Mouse (Mus musculus) neural tube, embryonic 11.5 days (tissue): Measurements from ENCODE around the gene Lpp. TPM values are rescaled to one million over a fixed set of nuclear protein-coding genes. Genes with fewer than 3 reads are reported as not detected.

ENCODE experiments used
- ATAC-seq: fragments of 200-750 bp; cut with Nextera tagmentation; 2 replicates; pipeline ENCODE4 v1.8.0; 2017; ENCODE audit warnings: moderate number of reproducible peaks, mild to moderate bottlenecking, moderate TSS enrichment, moderate library complexity; ENCODE audit not compliant: insufficient read depth, low FRiP score, low TSS enrichment
- DNase-seq: peaks from one replicate; pipeline ENCODE4 v3.0.0-alpha.2; 2015; ENCODE audit warnings: low spot score
- H3K27ac ChIP-seq: fragments of 300-500 bp; sonication (generic); 2 replicates; pipeline ENCODE4 v1.5.1; 2014; ENCODE audit warnings: low read depth, mild to moderate bottlenecking, low read length
- H3K27me3 ChIP-seq: fragments of 300-500 bp; sonication (generic); 2 replicates; pipeline ENCODE4 v1.6.1; 2014; ENCODE audit warnings: mild to moderate bottlenecking, low read length, mixed read lengths; ENCODE audit not compliant: control insufficient read depth, insufficient read depth
- H3K36me3 ChIP-seq: fragments of 300-500 bp; sonication (generic); 2 replicates; pipeline ENCODE4 v1.6.1; 2014; ENCODE audit warnings: mild to moderate bottlenecking, low read length, moderate library complexity, mixed read lengths; ENCODE audit not compliant: control insufficient read depth, insufficient read depth
- H3K4me1 ChIP-seq: fragments of 300-500 bp; sonication (generic); 2 replicates; pipeline ENCODE4 v1.6.1; 2014; ENCODE audit warnings: low read length, mixed read lengths; ENCODE audit not compliant: control insufficient read depth, insufficient read depth
- H3K4me2 ChIP-seq: fragments of 300-500 bp; sonication (generic); 2 replicates; pipeline ENCODE4 v1.6.1; 2014; ENCODE audit warnings: low read depth, mild to moderate bottlenecking, moderate library complexity
- H3K4me3 ChIP-seq: fragments of 300-500 bp; sonication (generic); 2 replicates; pipeline ENCODE4 v1.5.1; 2014; ENCODE audit warnings: low read depth, low read length
- H3K9ac ChIP-seq: fragments of 300-500 bp; sonication (generic); 2 replicates; pipeline ENCODE4 v1.6.1; 2014; ENCODE audit warnings: mild to moderate bottlenecking, low read length
- H3K9me3 ChIP-seq: fragments of 300-500 bp; sonication (generic); 2 replicates; pipeline ENCODE4 v1.6.1; 2016; ENCODE audit warnings: low read length; ENCODE audit not compliant: control insufficient read depth
- WGBS: fragments of 180-500 bp; shearing (Covaris S2); extraction: QIAGEN DNeasy Blood & Tissue Kit; methylation state at CpG from one replicate; pipeline ENCODE4 v1.1.7; 2014; 5-methylcytosine and 5-hydroxymethylcytosine counted together
- polyA plus RNA-seq: library from polyadenylated mRNA; unstranded; fragments of >200 nt; fragmentation: Nextera tagmentation; extraction: Ambion mirVana; gene quantifications from 2 replicates; pipeline ENCODE4 v1.2.1, GENCODE M21; 2014

The Lpp gene
- polyA plus RNA-seq = 21.5 and 21.7 TPM in 2 replicates

GRCm38 (mm10) chr16:24392651-24393555, at the start of gene Lpp:
TSS of gene Lpp (plus strand) at chr16:24393507.
- WGBS = 2% methylated on average over 37 of the region's 42 CpGs
- Histone ChIP-seq H3K36me3 (no peaks in the 10 kb centered on the region), H3K9me3 (no peaks in the 10 kb centered on the region), H3K27me3 (no peaks in the 10 kb centered on the region), H3K4me3 (peak within 1 kb of the TSS; percentile 93), H3K9ac (peak within 1 kb of the TSS; percentile 92), H3K4me2 (peak within 1 kb of the TSS; percentile 75), H3K27ac (peak within 1 kb of the TSS; percentile 86), H3K4me1 (peaks cover 12% of the 10 kb centered on the region; the same call in 1 of the 2 replicates)
- ATAC-seq = peak; percentile 93
- peak; percentile 89 for DNase-seq

- 50% methylated on average over 21 of the region's 21 CpGs for WGBS
- no peak overlapping the region for H3K27ac ChIP-seq
- H3K36me3 ChIP-seq = no peaks in the 10 kb centered on the region
- no peaks in the 10 kb centered on the region; the same call in 1 of the 2 replicates for H3K4me1 ChIP-seq
- DNase-seq (peak; percentile 22), ATAC-seq (0 out of 2 replicates have a peak, but pooled peaks have one; percentile 38)
- H3K4me2 ChIP-seq = no peak overlapping the region
- no peak overlapping the region for H3K9ac ChIP-seq
- H3K27me3 ChIP-seq = no peaks in the 10 kb centered on the region
- no peak overlapping the region for H3K4me3 ChIP-seq
- no peaks in the 10 kb centered on the region for H3K9me3 ChIP-seq
These were observed 45.5 kb upstream of the Lpp start for GRCm38 (mm10) chr16:24347582-24348411.

DNA sequence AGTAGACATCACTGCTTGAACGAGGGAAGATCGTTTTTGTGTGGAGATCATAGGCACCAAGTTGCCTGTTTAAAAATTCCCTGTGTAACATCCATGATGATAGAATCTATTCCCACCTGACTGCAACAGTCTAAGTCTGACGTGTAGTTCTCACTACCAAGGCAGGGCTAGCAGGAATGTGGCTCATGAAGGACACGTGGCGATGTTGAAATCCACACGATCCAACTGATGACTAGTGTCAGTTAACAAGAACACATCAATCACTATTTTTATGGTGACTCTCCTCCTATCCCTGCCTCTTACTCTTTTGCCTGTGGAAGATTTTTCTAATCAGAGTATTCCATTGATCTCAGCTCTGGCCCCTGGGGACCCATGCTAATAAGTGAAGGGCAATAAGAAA, 43.0 kb upstream of the Lpp start:
- H3K27ac ChIP-seq = no peak overlapping the region
- no peak overlapping the region for H3K9ac ChIP-seq
- no peak overlapping the region for H3K4me3 ChIP-seq
- DNase-seq = no peak
- no peaks in the 10 kb centered on the region for H3K9me3 ChIP-seq
- no peak overlapping the region for H3K4me2 ChIP-seq
- no peaks in the 10 kb centered on the region for H3K36me3 ChIP-seq
- WGBS = 80% methylated on average over 6 of the region's 6 CpGs
- no peaks in the 10 kb centered on the region for H3K27me3 ChIP-seq
- H3K4me1 ChIP-seq = no peaks in the 10 kb centered on the region; the same call in 1 of the 2 replicates
- ATAC-seq = no peak

- ATAC-seq = no peak
- no peak overlapping the region for H3K4me3 ChIP-seq
- no peak overlapping the region for H3K27ac ChIP-seq
- no peak for DNase-seq
- 69% methylated on average over 6 of the region's 6 CpGs for WGBS
- H3K4me2 ChIP-seq = no peak overlapping the region
- H3K9ac ChIP-seq = no peak overlapping the region
- no peaks in the 10 kb centered on the region for H3K9me3 ChIP-seq
- no peaks in the 10 kb centered on the region; the same call in 1 of the 2 replicates for H3K4me1 ChIP-seq
- H3K36me3 ChIP-seq = no peaks in the 10 kb centered on the region
- no peaks in the 10 kb centered on the region for H3K27me3 ChIP-seq
These were observed 42.6 kb upstream of the Lpp start for GRCm38 (mm10) chr16:24350751-24351150.

GRCm38 (mm10) chr16:24351811-24352210, 41.5 kb upstream of the Lpp start:
- Histone ChIP-seq H3K4me2 (no peak overlapping the region), H3K9me3 (no peaks in the 10 kb centered on the region), H3K4me1 (no peaks in the 10 kb centered on the region; the same call in 1 of the 2 replicates), H3K4me3 (no peak overlapping the region), H3K27me3 (no peaks in the 10 kb centered on the region), H3K27ac (no peak overlapping the region), H3K9ac (no peak overlapping the region), H3K36me3 (no peaks in the 10 kb centered on the region)
- WGBS = 80% methylated on average over 1 of the region's 1 CpGs
- DNase-seq (no peak), ATAC-seq (no peak)

- DNase-seq (no peak), ATAC-seq (no peak)
- no peak overlapping the region for H3K9ac ChIP-seq
- H3K27me3 ChIP-seq = no peaks in the 10 kb centered on the region
- H3K36me3 ChIP-seq = no peaks in the 10 kb centered on the region
- WGBS = 1% methylated on average over 3 of the region's 3 CpGs
- no peak overlapping the region for H3K4me3 ChIP-seq
- H3K4me2 ChIP-seq = no peak overlapping the region
- no peaks in the 10 kb centered on the region for H3K9me3 ChIP-seq
- H3K27ac ChIP-seq = no peak overlapping the region
- H3K4me1 ChIP-seq = no peaks in the 10 kb centered on the region
These were observed 39.5 kb upstream of the Lpp start for GRCm38 (mm10) chr16:24353816-24354215.

DNA sequence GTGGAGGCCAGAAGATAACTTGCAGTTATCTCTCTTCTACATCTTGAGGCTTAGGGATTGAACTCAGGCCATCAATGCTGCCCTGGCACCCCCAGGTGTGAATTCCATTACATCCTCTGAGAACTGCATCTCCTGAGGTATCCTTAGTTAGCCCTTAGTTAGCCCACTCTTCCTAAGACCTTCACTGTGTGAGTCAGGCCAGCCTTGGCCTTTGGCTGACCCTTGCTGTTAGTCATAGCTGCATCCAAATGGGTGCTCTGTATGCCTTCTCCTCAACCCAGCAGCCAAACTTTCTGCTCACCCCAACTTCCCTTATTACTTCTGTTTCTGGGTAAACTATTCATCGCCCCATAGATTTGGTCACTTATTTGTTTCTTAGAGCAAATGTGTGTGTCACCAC, 31.6 kb upstream of the Lpp start:
- no peak overlapping the region for H3K4me2 ChIP-seq
- H3K9ac ChIP-seq = no peak overlapping the region
- DNase-seq (no peak), ATAC-seq (no peak)
- H3K4me3 ChIP-seq = no peak overlapping the region
- 100% methylated on average over 1 of the region's 1 CpGs for WGBS
- H3K27me3 ChIP-seq = no peaks in the 10 kb centered on the region
- no peaks in the 10 kb centered on the region for H3K4me1 ChIP-seq
- H3K27ac ChIP-seq = no peak overlapping the region
- H3K36me3 ChIP-seq = no peaks in the 10 kb centered on the region
- no peaks in the 10 kb centered on the region for H3K9me3 ChIP-seq

DNA sequence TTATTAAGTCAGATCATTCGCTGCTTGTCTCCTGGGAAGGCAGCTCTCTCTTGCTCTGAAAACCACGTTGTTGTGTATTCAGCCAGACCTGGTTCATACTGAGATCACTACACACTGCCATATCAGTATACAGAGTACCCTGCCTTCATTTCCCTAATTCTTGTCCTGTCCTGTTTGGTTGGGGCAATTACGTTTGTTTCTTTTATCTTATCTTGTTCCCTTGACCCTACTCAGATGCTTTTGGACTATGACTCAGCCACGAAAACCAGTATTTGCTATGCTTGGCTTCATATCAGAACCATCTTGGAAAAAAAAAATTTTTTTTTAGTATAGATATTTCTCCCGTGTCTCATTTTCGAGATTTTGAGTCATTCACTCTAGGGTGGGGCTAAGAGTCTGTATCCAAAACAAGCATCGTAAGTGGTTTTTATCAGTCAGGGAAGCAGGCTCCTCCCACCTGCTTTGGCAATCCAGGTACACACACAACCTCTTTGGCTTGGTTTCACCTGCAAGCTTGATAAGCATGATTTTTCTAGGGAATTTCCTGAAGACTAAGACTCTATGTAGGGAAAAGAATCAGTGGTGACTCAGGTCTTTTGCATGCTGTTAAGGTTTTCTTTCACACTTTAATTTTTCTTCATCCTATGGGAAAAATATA, 29.1 kb upstream of the Lpp start:
- H3K36me3 ChIP-seq = no peaks in the 10 kb centered on the region
- DNase-seq = no peak
- 86% methylated on average over 7 of the region's 7 CpGs for WGBS
- no peak overlapping the region for H3K9ac ChIP-seq
- no peaks in the 10 kb centered on the region for H3K9me3 ChIP-seq
- no peaks in the 10 kb centered on the region for H3K4me1 ChIP-seq
- no peak overlapping the region for H3K4me2 ChIP-seq
- H3K4me3 ChIP-seq = no peak overlapping the region
- no peak overlapping the region for H3K27ac ChIP-seq
- no peak for ATAC-seq
- H3K27me3 ChIP-seq = no peaks in the 10 kb centered on the region
